Mouse (Mus musculus) C2C12 (cell line): Measurements from ENCODE around the gene Rpl38.

Experiments used
- CEBPB ChIP-seq: IDR thresholded peaks from one replicate; pipeline ENCODE4 v1.6.1; 2011; ENCODE audit warnings: low read depth, mild to moderate bottlenecking, control low read depth, moderate library complexity
- CTCF ChIP-seq: IDR thresholded peaks from one replicate; pipeline ENCODE4 v1.5.1; 2011; ENCODE audit not compliant: control insufficient read depth, insufficient read depth, insufficient read length
- MYOD1 ChIP-seq: IDR thresholded peaks from one replicate; pipeline ENCODE4 v1.6.1; 2011; ENCODE audit warnings: low read depth; ENCODE audit not compliant: control insufficient read depth, insufficient read length
- MYOG ChIP-seq: IDR thresholded peaks from one replicate; pipeline ENCODE4 v1.6.1; 2011; ENCODE audit not compliant: control insufficient read depth, insufficient read length; ENCODE audit errors: extremely low read depth
- USF1 ChIP-seq: IDR thresholded peaks from one replicate; pipeline ENCODE4 v1.6.1; 2011; ENCODE audit warnings: low read depth, mild to moderate bottlenecking, control low read depth, moderate library complexity

DNA sequence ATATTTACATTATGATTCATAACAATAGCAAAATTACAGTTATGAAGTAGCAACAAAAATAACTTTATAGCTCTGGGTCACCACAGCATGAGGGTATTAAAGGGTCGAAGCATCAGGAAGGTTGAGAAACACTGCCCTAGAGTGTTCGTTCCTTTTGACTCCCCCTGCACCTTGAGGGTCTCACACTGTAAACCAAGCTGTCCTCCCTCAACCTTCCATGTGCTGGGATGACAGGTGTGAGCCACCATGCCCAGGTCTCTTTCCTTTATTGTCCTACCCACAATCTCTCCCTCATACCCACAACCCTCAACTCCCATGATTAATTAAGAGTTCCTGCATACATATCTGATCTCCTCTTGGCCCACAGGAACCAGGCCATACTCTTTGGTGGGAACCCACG is 43.1 kb downstream of the Rpl38 start:
- no peak for TF ChIP-seq MYOD1
- TF ChIP-seq USF1, result no peak
- no peak for TF ChIP-seq CEBPB
- TF ChIP-seq CTCF, result no peak
- TF ChIP-seq MYOG, result no peak
